Mouse (Mus musculus) cortical plate, adult 2 months (tissue): ENCODE data around the gene Dhh.

ENCODE experiments used
- CTCF ChIP-seq: fragments of 200-500 bp; IDR thresholded peaks from 2 replicates; pipeline ENCODE4 v1.5.1; 2011; ENCODE audit warnings: mild to moderate bottlenecking, control low read depth, low read length; ENCODE audit not compliant: insufficient read depth; ENCODE audit errors: extremely low read depth
- POLR2A ChIP-seq: fragments of 200-500 bp; IDR thresholded peaks from 2 replicates; pipeline ENCODE4 v1.6.1; 2011; ENCODE audit warnings: mild to moderate bottlenecking, low read length, control low read depth; ENCODE audit not compliant: insufficient read depth; ENCODE audit errors: extremely low read depth

DNA sequence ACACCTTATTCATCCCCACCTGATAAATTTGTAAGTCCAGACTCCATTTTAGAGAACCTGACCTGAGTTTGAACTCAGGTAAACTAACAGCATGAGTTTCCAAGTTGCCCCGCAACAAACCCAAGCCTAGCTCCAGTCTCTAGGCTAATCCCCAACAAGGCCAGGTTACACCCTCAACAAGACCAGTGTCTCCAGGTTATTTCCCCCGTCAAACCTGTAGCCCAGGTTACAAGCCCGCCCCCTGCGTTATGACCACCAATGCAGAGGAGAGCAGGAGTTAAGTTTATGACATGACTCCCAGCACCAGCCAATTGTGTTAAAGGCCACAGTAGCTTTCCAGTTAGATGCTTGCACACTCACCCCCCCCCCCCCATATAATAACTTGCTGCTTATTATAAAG, 44.8 kb upstream of the Dhh start:
- TF ChIP-seq CTCF (no peak), POLR2A (no peak)
